Mouse (Mus musculus) heart, postnatal 25 days (tissue): Measurements from ENCODE around the gene 4930426L09Rik. TPM values are rescaled to one million over a fixed set of nuclear protein-coding genes. Genes with fewer than 3 reads are reported as not detected.

Source experiments
- DNase-seq: peaks from one replicate; pipeline ENCODE4 v3.0.0; 2022; ENCODE audit warnings: low spot score
- intact Hi-C: fragments of 180-260 bp; cut with DNase I; formaldehyde crosslinking; loops from one replicate; pipeline ENCODE4 v1.15.1; 2025
- total RNA-seq, 2 experiments: library from RNA; stranded (reverse); gene quantifications; 2 replicates each; pipeline ENCODE4 v1.2.3; 2021

4930426L09Rik gene
- total RNA-seq, 2 experiments from 2014 or later, result 0.17 TPM; not detected in 1

- no peak for DNase-seq
- intact Hi-C loops, result no loop called here
Observed at GRCm38 (mm10) chr2:18967451-18968063, 30.6 kb upstream of the 4930426L09Rik start.

GRCm38 (mm10) chr2:18969066-18969681, 29.0 kb upstream of the 4930426L09Rik start:
- intact Hi-C loops, result no loop called here
- no peak for DNase-seq

- intact Hi-C loops, result no loop called here
- no peak for DNase-seq
Observed at GRCm38 (mm10) chr2:18970461-18970860, 27.7 kb upstream of the 4930426L09Rik start.

- intact Hi-C loops, result no loop called here
Observed at GRCm38 (mm10) chr2:18971564-18971963, 26.6 kb upstream of the 4930426L09Rik start.

GRCm38 (mm10) chr2:18974882-18975645, 23.1 kb upstream of the 4930426L09Rik start:
- DNase-seq, result no peak
- intact Hi-C loops, result no loop called here

More at GRCm38 (mm10) chr2:18971564-18971963, 26.6 kb upstream of the 4930426L09Rik start:
- no peak for DNase-seq

- intact Hi-C loops, result no loop called here
- DNase-seq, result no peak
Observed at GRCm38 (mm10) chr2:18976175-18976574, 22.0 kb upstream of the 4930426L09Rik start.

- intact Hi-C loops, result no loop called here
Observed at GRCm38 (mm10) chr2:18977201-18977805, 20.8 kb upstream of the 4930426L09Rik start.

GRCm38 (mm10) chr2:18979046-18979445, 19.1 kb upstream of the 4930426L09Rik start:
- intact Hi-C loops, result no loop called here
- no peak for DNase-seq

More at GRCm38 (mm10) chr2:18977201-18977805, 20.8 kb upstream of the 4930426L09Rik start:
- no peak for DNase-seq

- DNase-seq, result no peak
- intact Hi-C loops, result no loop called here
Observed at GRCm38 (mm10) chr2:18979675-18980074, 18.5 kb upstream of the 4930426L09Rik start.

- DNase-seq, result no peak
- intact Hi-C loops, result no loop called here
Observed at GRCm38 (mm10) chr2:18982581-18982980, 15.6 kb upstream of the 4930426L09Rik start.

- intact Hi-C loops, result no loop called here
Observed at GRCm38 (mm10) chr2:18983546-18983945, 14.6 kb upstream of the 4930426L09Rik start.

GRCm38 (mm10) chr2:18984095-18984847, 13.9 kb upstream of the 4930426L09Rik start:
- intact Hi-C loops, result no loop called here
- DNase-seq, result peak; percentile 23

More at GRCm38 (mm10) chr2:18983546-18983945, 14.6 kb upstream of the 4930426L09Rik start:
- DNase-seq, result no peak

GRCm38 (mm10) chr2:18985506-18985905, 12.6 kb upstream of the 4930426L09Rik start:
- intact Hi-C loops, result no loop called here

GRCm38 (mm10) chr2:18988885-18989284, 9.3 kb upstream of the 4930426L09Rik start:
- no peak for DNase-seq
- intact Hi-C loops, result no loop called here

More at GRCm38 (mm10) chr2:18985506-18985905, 12.6 kb upstream of the 4930426L09Rik start:
- no peak for DNase-seq

- intact Hi-C loops, result loop anchor here (10.0 kb wide), 1 partner anchor 298 kb away; the partner anchor contains the start of gene Spag6
Observed at GRCm38 (mm10) chr2:18992512-18993510, 5.3 kb upstream of the 4930426L09Rik start.

GRCm38 (mm10) chr2:18996451-18997211, 1.5 kb upstream of the 4930426L09Rik start:
- no peak for DNase-seq
- intact Hi-C loops, result loop anchor here (5.0 to 10.0 kb wide), 6 partner anchors 44 to 409 kb away; partner anchors contain the start of gene Spag6

More at GRCm38 (mm10) chr2:18992512-18993510, 5.3 kb upstream of the 4930426L09Rik start:
- no peak for DNase-seq

GRCm38 (mm10) chr2:18997387-18997971, 664 bp upstream of the 4930426L09Rik start:
- intact Hi-C loops, result loop anchor here (5.0 to 10.0 kb wide), 6 partner anchors 45 to 410 kb away; partner anchors contain the start of gene Spag6
- peak; percentile 24 for DNase-seq
